Mouse (Mus musculus): ENCODE measurements around the gene Ccdc115.

Ccdc115 gene

DNA sequence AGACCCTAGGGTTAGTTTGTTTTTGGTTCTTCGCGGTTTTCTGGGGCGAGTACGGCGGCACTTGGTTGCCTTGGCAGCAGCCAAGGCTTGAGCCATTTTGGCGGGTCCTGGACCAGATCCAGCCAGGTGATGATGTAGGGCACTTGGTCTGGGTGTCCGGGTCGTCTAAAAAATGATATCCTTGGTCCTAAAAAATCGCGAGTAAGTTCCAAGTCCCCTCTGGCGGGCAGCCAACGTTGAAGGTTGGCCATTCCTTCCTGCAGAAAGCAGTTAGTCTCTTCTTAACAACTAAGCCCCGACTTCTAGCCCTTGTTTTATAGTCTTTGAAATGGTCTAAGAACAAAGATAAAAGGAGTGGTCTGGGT is 7.1 kb downstream of the Ccdc115 start:
- DNase-seq (ENCODE audit: low read depth, low spot score), result no peak
- no peaks in the 10 kb centered on the region; the same call in 1 of the 2 replicates for H3K36me3 ChIP-seq (ENCODE audit: control insufficient read depth, insufficient read depth, low read length, poor library complexity, severe bottlenecking)
- no peaks in the 10 kb centered on the region for H3K27me3 ChIP-seq (ENCODE audit: control insufficient read depth, insufficient read depth, low read length, poor library complexity, severe bottlenecking)

DNA sequence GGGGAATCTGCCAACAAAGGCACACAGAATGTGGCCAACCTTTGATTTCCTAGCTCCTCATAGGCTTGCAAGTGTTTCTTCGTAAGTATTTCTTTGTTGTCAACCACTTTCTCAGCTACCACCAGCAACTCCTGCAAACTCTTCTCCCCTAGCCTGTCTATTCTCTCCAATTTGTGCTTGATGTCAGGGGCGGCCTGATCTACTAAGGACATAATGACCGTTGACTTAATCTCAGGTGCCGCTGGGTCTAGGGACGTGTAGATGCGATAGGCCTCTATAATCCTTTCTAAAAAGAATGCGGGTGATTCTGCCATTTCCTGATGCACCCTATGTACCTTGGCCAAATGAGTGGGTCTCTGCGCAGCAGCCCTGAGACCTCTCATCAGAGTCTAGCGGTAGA is 8.0 kb downstream of the Ccdc115 start:
- DNase-seq (ENCODE audit: low read depth, low spot score), result no peak
- H3K36me3 ChIP-seq (ENCODE audit: control insufficient read depth, insufficient read depth, low read length, poor library complexity, severe bottlenecking), result no peaks in the 10 kb centered on the region
- no peaks in the 10 kb centered on the region for H3K27me3 ChIP-seq (ENCODE audit: control insufficient read depth, insufficient read depth, low read length, poor library complexity, severe bottlenecking)

DNA sequence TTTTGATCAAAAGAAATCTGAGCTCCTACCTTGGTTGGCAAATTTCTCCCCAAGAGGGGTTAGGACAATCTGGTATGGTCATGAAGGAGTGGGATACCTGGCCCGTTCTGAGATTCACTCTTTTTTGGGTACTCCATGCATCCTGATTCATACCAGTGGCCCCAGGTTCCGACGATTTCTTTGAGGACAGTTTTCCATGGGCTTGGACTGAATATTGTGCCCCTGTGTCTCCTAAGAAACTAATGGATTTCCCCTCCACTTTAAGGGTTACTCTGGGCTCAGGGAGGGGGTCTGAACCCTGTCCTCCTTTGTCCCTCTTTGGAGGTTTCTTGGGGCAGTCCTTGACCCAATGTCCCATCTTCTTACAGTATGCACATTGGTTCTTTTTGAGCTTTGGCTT is 8.5 kb downstream of the Ccdc115 start:
- DNase-seq (ENCODE audit: low read depth, low spot score), result no peak
- Histone ChIP-seq H3K36me3 (ENCODE audit: control insufficient read depth, insufficient read depth, low read length, poor library complexity, severe bottlenecking) (no peaks in the 10 kb centered on the region), H3K27me3 (ENCODE audit: control insufficient read depth, insufficient read depth, low read length, poor library complexity, severe bottlenecking) (no peaks in the 10 kb centered on the region)

DNA sequence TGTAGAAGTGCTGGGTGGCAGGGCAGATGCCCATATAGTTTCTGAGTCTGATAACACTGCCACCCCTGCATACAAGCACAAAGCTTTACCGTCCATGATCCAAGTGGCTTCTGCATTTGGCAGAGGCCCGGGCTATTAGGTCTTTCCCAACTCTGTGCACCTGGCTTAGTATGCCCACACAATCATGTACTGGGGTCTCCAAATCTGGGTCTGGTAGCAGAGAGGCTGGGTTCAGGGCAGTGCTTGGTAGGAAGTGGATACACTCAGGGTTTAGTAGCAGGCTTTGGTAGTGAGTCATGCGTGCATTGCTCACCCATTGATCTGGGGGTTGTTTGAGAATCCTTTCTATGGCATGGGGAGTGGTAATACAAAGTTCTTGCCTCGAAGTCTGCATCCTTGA is 10.2 kb downstream of the Ccdc115 start:
- H3K27me3 ChIP-seq (ENCODE audit: control insufficient read depth, insufficient read depth, low read length, poor library complexity, severe bottlenecking), result no peaks in the 10 kb centered on the region
- no peak for DNase-seq (ENCODE audit: low read depth, low spot score)

DNA sequence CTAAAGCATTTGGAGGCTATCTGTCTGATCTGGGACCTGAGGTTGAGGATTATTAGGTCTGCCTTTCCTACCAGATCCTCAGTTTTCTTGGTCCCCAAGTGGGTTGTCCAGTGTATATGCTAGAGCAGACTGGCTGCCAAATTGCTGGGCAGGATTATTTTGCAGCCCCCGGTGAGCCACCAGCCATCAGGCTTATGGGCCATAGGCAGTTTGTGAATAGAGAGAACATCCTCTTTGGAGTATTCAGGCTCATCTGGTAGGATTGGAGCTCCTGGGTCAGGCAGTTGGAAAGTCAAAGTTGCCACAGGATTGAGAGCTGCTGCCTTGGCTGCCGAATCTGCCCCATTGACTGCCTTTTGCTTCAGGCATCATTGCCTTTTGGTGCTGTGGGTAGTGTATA is 11.0 kb downstream of the Ccdc115 start:
- Histone ChIP-seq H3K36me3 (ENCODE audit: control insufficient read depth, insufficient read depth, low read length, poor library complexity, severe bottlenecking) (no peaks in the 10 kb centered on the region), H3K27me3 (ENCODE audit: control insufficient read depth, insufficient read depth, low read length, poor library complexity, severe bottlenecking) (no peaks in the 10 kb centered on the region)
- DNase-seq (ENCODE audit: low read depth, low spot score), result no peak

More for the DNA sequence above, 10.2 kb downstream of the Ccdc115 start:
- H3K36me3 ChIP-seq (ENCODE audit: control insufficient read depth, insufficient read depth, low read length, poor library complexity, severe bottlenecking), result no peaks in the 10 kb centered on the region

DNA sequence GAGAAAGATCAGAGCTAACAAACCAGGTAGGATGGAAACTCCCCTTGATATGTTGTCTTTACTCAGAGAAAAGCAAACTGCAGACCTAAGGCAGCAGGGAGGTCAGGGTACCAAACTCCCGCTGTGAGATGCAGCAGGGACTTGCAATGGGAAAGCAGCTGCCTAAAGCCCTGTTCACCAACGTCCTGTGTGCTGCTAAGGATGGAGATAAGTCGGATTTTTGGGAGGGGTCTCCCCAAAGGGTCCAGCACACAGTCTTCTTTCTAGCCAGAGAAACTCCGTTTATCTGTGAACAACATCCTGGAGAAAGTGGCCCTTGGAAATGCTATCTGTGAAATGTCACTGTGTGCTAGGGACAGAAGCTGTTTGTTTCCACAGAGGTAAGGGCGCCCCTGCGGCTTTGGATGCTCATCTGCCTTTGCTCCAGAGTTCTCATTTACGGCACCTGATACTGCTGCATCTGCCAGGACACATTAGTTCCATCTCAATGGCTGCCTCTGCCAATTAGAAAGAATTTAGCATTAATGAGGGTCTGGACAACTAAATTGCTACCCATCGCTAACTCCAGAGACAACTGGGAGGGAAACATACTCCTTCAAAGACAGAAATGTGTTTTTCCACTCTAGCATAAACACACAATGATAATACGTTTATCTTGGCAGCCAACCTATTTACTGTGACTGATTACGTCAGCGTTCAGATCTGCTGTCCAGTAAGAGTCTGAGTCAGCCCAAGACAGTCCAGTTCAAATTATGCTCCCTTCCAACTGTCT is 40.1 kb downstream of the Ccdc115 start:
- no peaks in the 10 kb centered on the region for H3K27me3 ChIP-seq (ENCODE audit: control insufficient read depth, insufficient read depth, low read length, poor library complexity, severe bottlenecking)
- H3K36me3 ChIP-seq (ENCODE audit: control insufficient read depth, insufficient read depth, low read length, poor library complexity, severe bottlenecking), result no peaks in the 10 kb centered on the region
- no peak for DNase-seq (ENCODE audit: low read depth, low spot score)

DNA sequence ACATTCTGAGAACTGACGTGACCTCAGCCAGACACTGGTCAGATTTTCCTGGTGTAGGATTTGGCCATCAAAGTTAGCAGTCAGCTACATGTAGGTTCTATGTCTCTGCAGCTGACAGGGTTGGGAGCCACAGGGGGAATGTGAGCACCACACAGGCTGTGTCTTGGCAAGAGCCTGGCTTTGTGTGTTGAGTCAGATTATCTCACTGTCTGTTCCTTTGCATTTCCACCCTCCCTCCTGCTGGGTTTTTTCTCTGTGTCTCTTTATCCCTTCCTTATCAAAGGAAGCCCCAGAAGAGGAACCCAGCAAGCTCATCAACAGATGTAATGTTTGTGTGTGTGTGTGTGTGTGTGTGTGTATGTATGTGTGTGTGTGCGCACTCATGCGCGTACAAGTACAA is 43.2 kb downstream of the Ccdc115 start:
- no peaks in the 10 kb centered on the region for H3K36me3 ChIP-seq (ENCODE audit: control insufficient read depth, insufficient read depth, low read length, poor library complexity, severe bottlenecking)
- DNase-seq (ENCODE audit: low read depth, low spot score), result no peak

DNA sequence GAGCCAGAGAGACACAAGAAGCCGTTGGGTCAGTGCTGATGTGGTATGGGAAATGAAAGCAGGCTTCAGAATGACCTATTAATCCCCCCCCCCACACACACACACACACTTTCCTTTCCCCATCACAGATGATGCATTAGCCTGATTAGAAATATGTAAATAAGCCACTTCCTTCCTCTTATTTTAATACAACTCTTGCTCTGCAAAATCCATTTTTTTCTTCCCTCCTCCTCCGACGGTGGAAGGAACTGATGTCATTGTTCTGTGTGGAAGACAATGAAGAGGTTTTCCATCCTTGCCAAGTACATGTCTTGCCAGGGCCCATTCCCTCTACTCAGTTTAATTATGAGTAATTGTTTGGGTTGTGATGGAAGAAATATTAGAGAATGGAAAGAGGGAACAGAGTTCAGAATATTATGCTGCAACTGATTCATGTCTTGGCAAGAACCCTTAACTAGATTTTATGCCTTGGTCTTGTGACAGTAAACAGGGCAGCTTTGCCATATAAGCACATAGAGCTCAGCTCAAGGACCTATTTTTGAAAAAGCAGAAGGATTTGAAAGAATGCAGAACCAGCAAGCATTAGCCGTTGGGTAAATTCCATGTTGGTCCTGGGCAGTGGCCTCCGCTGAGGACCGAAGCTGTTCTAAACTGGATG is 50.1 kb downstream of the Ccdc115 start:
- DNase-seq (ENCODE audit: low read depth, low spot score), result no peak
- Histone ChIP-seq H3K36me3 (ENCODE audit: control insufficient read depth, insufficient read depth, low read length, poor library complexity, severe bottlenecking) (no peaks in the 10 kb centered on the region), H3K27me3 (ENCODE audit: control insufficient read depth, insufficient read depth, low read length, poor library complexity, severe bottlenecking) (no peaks in the 10 kb centered on the region)

More for the DNA sequence above, 43.2 kb downstream of the Ccdc115 start:
- H3K27me3 ChIP-seq (ENCODE audit: control insufficient read depth, insufficient read depth, low read length, poor library complexity, severe bottlenecking), result no peaks in the 10 kb centered on the region

DNA sequence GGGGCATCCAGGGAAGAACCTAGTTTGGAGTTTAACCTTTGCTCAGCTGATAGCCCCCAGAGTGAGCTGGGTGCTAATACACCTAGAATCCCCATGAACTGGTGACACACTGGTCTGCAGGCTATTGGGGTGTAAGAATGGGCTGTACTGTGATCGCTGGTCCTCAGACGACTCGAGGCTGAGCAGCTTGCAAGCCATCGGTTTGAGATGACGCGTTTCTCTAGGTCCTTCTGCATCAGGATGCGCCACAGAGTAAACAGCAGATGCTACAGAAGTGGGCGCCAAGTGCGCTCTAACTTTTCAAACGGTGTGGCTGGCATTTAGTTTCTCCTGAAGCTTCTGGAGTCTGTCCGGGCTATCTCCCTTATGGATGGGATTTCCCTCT is 50.6 kb downstream of the Ccdc115 start:
- DNase-seq (ENCODE audit: low read depth, low spot score), result no peak
- H3K27me3 ChIP-seq (ENCODE audit: control insufficient read depth, insufficient read depth, low read length, poor library complexity, severe bottlenecking), result no peaks in the 10 kb centered on the region
- no peaks in the 10 kb centered on the region for H3K36me3 ChIP-seq (ENCODE audit: control insufficient read depth, insufficient read depth, low read length, poor library complexity, severe bottlenecking)

DNA sequence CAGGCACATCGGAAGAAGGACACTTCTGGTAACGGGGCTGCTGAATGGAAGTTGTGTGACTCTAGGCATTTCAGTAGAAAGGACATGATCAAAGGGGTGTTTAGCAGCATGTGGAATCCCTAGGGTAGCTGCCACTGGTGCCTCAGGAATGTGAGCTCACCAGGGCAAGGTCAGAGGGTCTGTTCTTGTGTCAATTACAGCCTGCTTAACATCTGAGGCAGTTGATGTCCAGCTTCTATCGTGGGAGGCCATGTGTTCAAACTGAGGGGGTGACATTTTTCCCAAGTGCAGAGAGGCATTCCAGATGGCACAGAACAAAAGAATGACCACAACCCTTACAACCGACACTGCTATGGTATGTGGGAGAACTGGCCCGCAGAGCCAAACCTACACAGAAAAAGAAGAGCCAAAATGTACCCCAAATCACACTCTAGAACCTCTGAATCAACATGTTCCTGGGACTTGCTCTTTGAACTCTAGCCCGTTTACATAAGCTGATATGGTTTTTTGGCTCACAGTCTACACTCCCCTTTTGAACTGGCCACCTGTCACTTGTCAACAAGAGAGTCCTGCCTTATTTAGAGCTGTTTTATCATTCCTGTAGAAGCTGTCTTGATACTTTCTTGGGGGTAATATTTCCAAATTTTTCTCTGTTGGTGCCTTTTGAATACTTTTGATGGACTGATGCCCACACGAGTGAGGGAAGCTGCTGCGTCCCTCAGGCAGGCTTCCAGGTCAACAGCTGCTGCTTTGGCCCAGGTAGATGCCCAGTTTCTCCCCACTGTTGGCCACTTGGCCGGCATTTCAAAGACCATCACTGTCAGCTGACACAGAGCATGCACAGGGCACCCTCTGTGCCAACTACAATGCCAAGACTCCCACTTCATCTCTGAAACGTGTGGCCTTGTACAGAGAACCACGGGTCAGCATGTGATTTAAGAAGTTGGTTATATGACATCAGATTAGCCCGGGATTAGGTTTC is 51.8 kb downstream of the Ccdc115 start:
- DNase-seq (ENCODE audit: low read depth, low spot score), result no peak
- no peaks in the 10 kb centered on the region for H3K27me3 ChIP-seq (ENCODE audit: control insufficient read depth, insufficient read depth, low read length, poor library complexity, severe bottlenecking)
- no peaks in the 10 kb centered on the region for H3K36me3 ChIP-seq (ENCODE audit: control insufficient read depth, insufficient read depth, low read length, poor library complexity, severe bottlenecking)

Measured in splenic B cell, adult 2 months (primary cell).